Mouse (Mus musculus) testis, adult 2 months (tissue): Measurements from ENCODE around the gene Tspan12. TPM values are rescaled to one million over a fixed set of nuclear protein-coding genes. Genes with fewer than 3 reads are reported as not detected.
"Not testable (repeated sequence)": the region's sequence is repeated elsewhere in the genome, so short reads cannot be mapped to it uniquely, and the experiment has no call there.

Experiments
- H3K27ac ChIP-seq: fragments of 200-500 bp; 2 replicates; pipeline ENCODE4 v1.5.1; 2012; ENCODE audit warnings: low read depth, low read length; ENCODE audit not compliant: control insufficient read depth, insufficient read depth
- H3K27me3 ChIP-seq: fragments of 200-500 bp; 2 replicates; pipeline ENCODE4 v1.6.1; 2012; ENCODE audit warnings: mild to moderate bottlenecking, low read length, moderate library complexity; ENCODE audit not compliant: control insufficient read depth, insufficient read depth
- H3K36me3 ChIP-seq: fragments of 200-500 bp; 2 replicates; pipeline ENCODE4 v1.6.1; 2012; ENCODE audit warnings: mild to moderate bottlenecking, low read length; ENCODE audit not compliant: control insufficient read depth, insufficient read depth
- H3K4me1 ChIP-seq: fragments of 200-500 bp; 2 replicates; pipeline ENCODE4 v1.6.1; 2012; ENCODE audit warnings: low read length; ENCODE audit not compliant: control insufficient read depth, insufficient read depth
- H3K4me3 ChIP-seq: fragments of 200-500 bp; 2 replicates; pipeline ENCODE4 v1.5.1; 2012; ENCODE audit warnings: low read depth, mild to moderate bottlenecking, low read length, moderate library complexity, mixed read lengths; ENCODE audit not compliant: control insufficient read depth
- CTCF ChIP-seq: fragments of 200-500 bp; IDR thresholded peaks from 2 replicates; pipeline ENCODE4 v1.5.1; 2012; ENCODE audit warnings: low read depth, mild to moderate bottlenecking, inconsistent platforms, low read length, moderate library complexity; ENCODE audit not compliant: control insufficient read depth, insufficient read depth, insufficient replicate concordance
- POLR2A ChIP-seq: fragments of 200-500 bp; IDR thresholded peaks from 2 replicates; pipeline ENCODE4 v1.6.1; 2012; ENCODE audit warnings: low read depth, mild to moderate bottlenecking, inconsistent platforms, low read length, moderate library complexity; ENCODE audit not compliant: control insufficient read depth
- polyA plus RNA-seq: library from polyadenylated mRNA; depleted of rRNA; stranded (reverse); fragments of >200 nt; gene quantifications from 2 replicates; pipeline ENCODE4 v1.2.3, GENCODE M21; 2012

The Tspan12 gene
- polyA plus RNA-seq, 1 experiment: 1.8 TPM

DNA sequence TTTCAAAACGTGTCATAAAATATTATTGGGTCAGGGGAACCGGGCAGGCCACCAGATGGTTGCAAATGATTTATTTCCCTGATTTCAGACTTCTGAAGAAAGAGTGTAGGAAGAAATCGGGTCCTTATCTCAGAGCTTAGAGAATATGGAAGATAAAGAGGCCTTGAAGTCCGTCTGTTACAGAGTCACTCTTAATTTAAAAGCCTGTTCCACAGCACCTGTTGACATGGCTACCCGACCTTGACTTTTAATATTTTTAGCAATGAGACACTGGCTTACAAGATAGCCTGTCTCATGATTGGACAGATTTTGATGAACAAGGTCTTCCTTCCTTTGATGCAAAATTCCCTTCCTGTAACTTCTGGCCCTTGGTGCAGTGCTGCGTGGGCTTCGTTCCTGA is 61.0 kb downstream of the Tspan12 start:
- Histone ChIP-seq H3K36me3 (no peaks in the 10 kb centered on the region), H3K4me1 (no peaks in the 10 kb centered on the region), H3K27ac (no peak overlapping the region), H3K27me3 (no peaks in the 10 kb centered on the region), H3K4me3 (no peak overlapping the region)
- TF ChIP-seq POLR2A (no peak), CTCF (no peak)

DNA sequence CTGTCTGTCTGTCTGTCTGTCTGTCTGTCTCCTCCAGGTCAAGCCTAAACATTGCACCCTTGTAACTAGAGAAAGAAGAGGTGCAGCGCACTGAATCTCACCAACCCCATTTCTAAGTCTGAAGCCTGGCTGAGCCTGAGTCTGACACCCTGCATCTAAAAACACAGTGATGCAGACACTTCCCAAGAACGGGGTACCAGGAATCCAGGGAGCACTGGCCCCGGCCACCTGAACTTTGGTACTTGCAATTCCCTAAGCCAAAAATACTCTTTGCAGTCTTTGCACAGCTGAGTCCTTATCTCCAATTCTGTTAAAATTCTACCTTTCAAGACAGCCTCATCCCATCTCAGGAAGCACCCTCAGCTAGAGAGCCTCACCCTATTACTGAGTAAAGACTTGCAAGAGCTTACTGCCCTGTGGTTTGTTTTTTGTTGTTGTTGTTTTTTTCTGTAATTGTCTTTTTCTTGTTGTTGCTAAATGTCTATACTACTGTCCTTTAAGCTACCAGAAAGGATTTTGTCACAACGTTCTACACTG is 61.7 kb downstream of the Tspan12 start:
- Histone ChIP-seq H3K36me3 (no peaks in the 10 kb centered on the region), H3K27ac (no peak overlapping the region), H3K27me3 (no peaks in the 10 kb centered on the region), H3K4me3 (no peak overlapping the region), H3K4me1 (no peaks in the 10 kb centered on the region)
- TF ChIP-seq POLR2A: no peak
- TF ChIP-seq CTCF: no peak

GRCm38 (mm10) chr6:21790036-21790435 is 62.3 kb downstream of the Tspan12 start:
- H3K27ac ChIP-seq: no peak overlapping the region
- no peak overlapping the region for H3K4me3 ChIP-seq
- TF ChIP-seq POLR2A (no peak), CTCF (no peak)
- no peaks in the 10 kb centered on the region for H3K27me3 ChIP-seq
- no peaks in the 10 kb centered on the region for H3K36me3 ChIP-seq
- H3K4me1 ChIP-seq: no peaks in the 10 kb centered on the region

- not testable (repeated sequence) for H3K36me3 ChIP-seq, H3K4me1 ChIP-seq, H3K27ac ChIP-seq, H3K27me3 ChIP-seq, H3K4me3 ChIP-seq
These were observed 62.7 kb downstream of the Tspan12 start for GRCm38 (mm10) chr6:21789582-21789981.

GRCm38 (mm10) chr6:21787757-21788156 is 64.6 kb downstream of the Tspan12 start:
- H3K27ac ChIP-seq: no peak overlapping the region
- H3K4me3 ChIP-seq: no peak overlapping the region
- no peaks in the 10 kb centered on the region for H3K27me3 ChIP-seq
- no peaks in the 10 kb centered on the region for H3K36me3 ChIP-seq
- TF ChIP-seq POLR2A (no peak), CTCF (no peak)
- no peaks in the 10 kb centered on the region for H3K4me1 ChIP-seq

GRCm38 (mm10) chr6:21787274-21787673 is 65.0 kb downstream of the Tspan12 start:
- H3K36me3 ChIP-seq: no peaks in the 10 kb centered on the region
- H3K27me3 ChIP-seq: no peaks in the 10 kb centered on the region
- H3K27ac ChIP-seq: no peak overlapping the region
- TF ChIP-seq CTCF: no peak
- no peak for TF ChIP-seq POLR2A
- no peaks in the 10 kb centered on the region for H3K4me1 ChIP-seq
- H3K4me3 ChIP-seq: no peak overlapping the region

DNA sequence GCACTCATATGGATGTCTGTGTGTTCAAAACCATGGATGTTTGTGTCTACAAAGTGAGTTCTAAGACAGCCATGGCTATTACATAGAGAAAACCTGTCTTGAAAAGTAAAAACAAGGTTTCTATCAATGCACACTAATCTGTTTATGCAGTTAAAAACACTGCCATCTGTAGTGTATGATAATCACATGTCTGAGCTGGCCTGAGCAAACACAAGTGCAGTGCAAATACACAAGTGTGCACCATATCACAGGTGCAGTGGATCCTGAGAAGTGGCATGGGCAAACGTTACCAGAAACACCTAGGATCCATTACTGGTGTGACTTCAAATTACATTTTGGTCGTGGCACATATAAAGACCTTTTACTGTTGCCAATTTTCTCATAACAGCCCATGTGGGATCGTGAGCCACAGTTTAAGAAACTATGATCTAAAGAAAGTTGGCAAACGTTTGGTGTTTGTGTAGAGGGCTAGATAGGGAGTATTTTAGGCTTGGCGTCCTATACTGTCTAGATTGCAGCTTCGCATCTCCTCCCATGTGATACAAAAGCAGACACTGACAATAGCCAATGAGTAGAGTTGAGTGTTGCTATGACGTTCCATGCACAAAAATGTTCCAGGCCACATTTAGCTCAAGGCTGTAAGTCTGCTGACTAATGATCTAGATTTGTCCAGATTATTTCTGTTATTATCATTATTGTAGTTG is 78.0 kb downstream of the Tspan12 start:
- Histone ChIP-seq H3K4me1 (no peaks in the 10 kb centered on the region), H3K4me3 (no peak overlapping the region), H3K27me3 (no peaks in the 10 kb centered on the region), H3K36me3 (no peaks in the 10 kb centered on the region), H3K27ac (no peak overlapping the region)
- TF ChIP-seq CTCF: no peak
- TF ChIP-seq POLR2A: no peak

DNA sequence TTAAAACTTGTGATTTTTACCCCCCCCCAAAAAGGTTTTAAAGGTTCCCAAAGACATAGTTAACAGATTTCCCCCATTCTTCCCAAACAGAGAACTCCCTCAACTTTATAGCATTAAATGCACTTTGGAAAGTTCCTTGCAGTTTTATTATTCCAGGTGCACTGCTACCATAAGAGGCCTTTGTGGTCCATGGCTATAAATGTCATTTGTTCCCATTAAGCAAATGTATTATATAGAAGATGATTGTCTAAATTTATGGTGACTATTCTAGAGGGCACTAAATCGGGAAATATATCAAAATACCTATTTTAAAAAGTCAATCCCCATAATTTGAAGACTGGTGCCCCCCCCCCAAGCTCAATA is 82.9 kb downstream of the Tspan12 start:
- H3K4me1 ChIP-seq: no peaks in the 10 kb centered on the region
- no peaks in the 10 kb centered on the region for H3K27me3 ChIP-seq
- TF ChIP-seq CTCF: no peak
- no peak for TF ChIP-seq POLR2A
- no peak overlapping the region for H3K4me3 ChIP-seq
- H3K36me3 ChIP-seq: no peaks in the 10 kb centered on the region
- H3K27ac ChIP-seq: no peak overlapping the region
